Mouse (Mus musculus): ENCODE measurements around the gene 1700067P10Rik.

The 1700067P10Rik gene

GRCm38 (mm10) chr17:48096321-48096720 is 7.2 kb downstream of the 1700067P10Rik start:
- DNase-seq (ENCODE audit: low read depth), result no peak

DNA sequence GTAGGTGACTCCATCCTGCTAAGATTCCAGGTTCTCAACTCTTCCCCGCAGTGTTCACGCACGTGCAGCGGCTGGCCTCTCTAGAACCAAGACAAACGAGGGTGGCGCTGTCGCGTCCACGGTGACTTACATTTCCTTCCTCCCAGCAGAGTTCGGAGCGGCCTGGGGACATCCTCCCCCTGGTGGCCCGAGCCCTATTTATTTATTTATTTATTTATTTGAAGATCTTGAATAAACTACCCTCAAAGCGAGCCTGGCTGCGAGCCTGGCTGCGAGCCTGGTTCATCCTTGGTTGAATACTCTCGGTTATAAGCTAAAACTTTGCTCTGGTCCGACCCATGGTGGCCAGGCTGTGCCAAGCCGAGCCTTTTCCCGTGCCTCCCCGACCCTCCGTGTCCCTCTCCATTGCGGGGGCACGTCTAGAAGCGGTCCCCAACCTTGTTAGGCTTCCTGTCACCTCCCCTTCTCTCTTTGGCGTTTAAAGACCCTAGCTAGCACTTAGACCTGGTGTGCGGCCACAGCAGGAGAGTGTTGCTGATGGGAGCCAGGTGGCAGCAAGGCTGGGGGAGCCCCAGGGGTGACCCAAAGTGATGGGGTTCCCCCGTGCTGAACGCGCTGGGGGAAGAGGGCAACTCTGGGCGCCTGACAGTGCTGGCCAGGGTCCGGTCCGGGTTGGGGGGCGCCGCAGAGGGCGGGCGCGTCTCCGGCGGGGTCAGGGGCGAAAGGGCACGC is 8.1 kb downstream of the 1700067P10Rik start:
- DNase-seq (ENCODE audit: low read depth), result no peak

GRCm38 (mm10) chr17:48097743-48098527 is 8.8 kb downstream of the 1700067P10Rik start:
- no peak for DNase-seq (ENCODE audit: low read depth)

DNA sequence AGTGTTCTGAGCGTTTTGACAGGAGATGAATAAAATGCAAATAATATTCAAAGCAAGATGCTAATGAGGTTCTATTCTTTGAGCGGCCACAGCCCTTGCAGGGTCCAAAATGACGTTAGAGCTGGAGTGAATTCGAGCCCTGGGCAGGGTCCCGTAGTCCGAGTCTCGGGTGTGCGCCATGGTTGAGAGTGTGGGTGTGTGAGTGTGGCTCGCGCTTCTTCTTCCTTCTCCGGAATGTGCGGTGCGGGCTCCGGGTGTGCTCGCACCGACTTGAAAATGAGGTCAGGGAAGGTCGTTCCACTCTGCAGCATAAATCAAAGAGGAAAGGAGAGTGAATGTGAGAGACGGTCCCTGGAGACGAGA is 9.4 kb downstream of the 1700067P10Rik start:
- DNase-seq (ENCODE audit: low read depth), result no peak

DNA sequence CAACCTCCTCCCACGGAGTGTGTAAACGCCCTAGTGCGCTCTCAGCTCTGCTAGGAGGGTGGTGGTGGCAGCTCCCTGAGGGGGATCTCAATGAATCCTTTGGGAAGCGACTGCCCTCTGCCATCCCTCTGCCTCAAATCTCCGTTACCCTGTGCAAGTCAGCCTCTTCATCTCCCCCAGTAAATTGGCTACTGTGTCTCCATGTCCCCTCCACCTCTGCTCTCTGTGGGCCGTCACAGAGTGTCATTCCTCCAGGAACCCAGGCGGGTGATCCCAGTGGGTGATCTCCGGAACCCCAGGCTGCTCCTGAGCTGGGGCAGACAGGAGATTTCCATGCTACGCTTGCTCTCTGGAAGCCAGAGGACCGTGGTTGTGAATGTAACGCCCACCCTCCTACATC is 10.2 kb downstream of the 1700067P10Rik start:
- no peak for DNase-seq (ENCODE audit: low read depth)

- DNase-seq (ENCODE audit: low read depth), result peak; percentile 84
Measured at GRCm38 (mm10) chr17:48100441-48101417, 11.6 kb downstream of the 1700067P10Rik start.

GRCm38 (mm10) chr17:48107333-48107732 is 18.2 kb downstream of the 1700067P10Rik start:
- DNase-seq (ENCODE audit: low read depth), result no peak

DNA sequence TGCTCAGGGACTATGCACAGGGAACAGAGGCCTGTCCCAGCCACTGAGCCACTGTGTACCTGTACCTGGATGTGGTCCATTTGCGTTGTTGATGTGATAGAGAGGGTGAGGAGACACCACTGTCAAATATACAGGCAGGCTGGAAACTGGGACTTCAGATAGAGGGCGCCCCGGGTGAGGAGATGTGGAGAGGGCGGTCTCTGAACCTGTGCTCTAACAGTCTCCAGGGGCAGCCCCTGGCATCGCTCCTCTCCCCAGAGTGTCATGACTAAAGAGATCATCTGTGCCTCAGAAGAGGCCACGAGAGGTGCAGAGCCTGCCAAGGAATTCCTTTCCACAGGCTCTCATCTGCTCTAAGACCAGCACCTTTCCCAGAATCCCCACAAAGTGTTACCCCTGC is 18.7 kb downstream of the 1700067P10Rik start:
- DNase-seq (ENCODE audit: low read depth), result no peak

DNA sequence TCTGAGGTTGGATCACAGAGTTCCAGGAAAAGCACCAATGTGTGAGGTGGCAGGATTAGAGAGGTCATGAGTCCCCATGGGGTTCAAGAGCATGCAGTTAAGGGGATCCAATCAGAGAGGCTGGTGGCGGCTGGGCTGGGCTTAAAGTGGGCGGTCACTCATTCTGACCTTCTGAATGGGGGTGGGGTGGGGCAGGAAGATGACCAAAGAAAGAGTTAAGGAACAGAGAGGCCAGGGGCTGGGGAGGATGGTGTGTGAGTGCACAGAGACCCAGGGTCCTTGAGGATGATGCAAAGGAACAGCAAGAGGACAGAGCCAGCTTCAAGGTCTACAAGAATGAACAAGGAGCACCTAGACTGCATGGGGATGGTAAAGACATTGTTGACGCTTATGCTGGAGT is 19.4 kb downstream of the 1700067P10Rik start:
- DNase-seq (ENCODE audit: low read depth), result no peak

- peak; percentile 60 for DNase-seq (ENCODE audit: low read depth)
Measured at GRCm38 (mm10) chr17:48110547-48111287, 21.6 kb downstream of the 1700067P10Rik start.

DNA sequence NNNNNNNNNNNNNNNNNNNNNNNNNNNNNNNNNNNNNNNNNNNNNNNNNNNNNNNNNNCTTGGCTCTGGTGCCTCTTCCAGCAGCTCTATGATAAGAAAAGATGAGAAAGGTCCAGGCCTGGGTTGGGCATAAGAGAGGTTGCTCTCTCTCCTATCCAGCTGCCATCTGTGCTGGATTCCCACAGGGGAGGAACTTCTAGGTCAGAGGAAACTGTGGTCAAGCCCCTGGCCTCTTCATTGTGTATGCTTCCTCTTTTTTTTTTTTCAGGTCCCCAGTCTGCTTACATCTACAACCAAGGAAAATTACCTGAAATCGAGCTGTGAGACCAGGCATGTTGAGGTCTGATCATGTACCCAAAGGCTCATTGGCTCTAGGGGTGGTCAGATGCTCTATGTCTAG is 29.5 kb downstream of the 1700067P10Rik start:
- DNase-seq (ENCODE audit: low read depth), result peak; percentile 83

GRCm38 (mm10) chr17:48119656-48120055 is 30.5 kb downstream of the 1700067P10Rik start:
- DNase-seq (ENCODE audit: low read depth), result peak; percentile 77

DNA sequence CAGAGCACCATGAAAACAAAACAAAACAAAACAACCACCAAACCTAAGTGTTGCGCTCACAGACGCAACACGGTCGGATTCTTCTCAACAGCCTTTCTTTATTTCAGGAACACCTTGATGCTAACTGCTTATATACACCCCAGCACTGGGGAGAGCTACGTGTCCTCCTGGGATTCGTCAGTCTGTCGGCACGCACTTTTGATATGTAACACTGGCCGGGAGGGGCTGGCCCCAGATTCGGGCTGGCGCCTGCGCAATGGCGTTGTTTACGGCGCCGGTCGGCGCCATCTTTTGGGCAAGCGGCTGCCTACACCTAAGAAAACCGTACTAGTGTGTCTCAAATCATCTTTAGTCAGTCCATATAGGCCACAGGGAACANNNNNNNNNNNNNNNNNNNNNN is 31.3 kb downstream of the 1700067P10Rik start:
- DNase-seq (ENCODE audit: low read depth), result no peak

GRCm38 (mm10) chr17:48132810-48133209 is 43.7 kb downstream of the 1700067P10Rik start:
- DNase-seq (ENCODE audit: low read depth), result no peak
